Mouse (Mus musculus) neural tube, embryonic 15.5 days (tissue): ENCODE results near the gene Fam241b. TPM values are rescaled to one million over a fixed set of nuclear protein-coding genes. Genes with fewer than 3 reads are reported as not detected.

ENCODE experiments used
- ATAC-seq: fragments of 200-750 bp; cut with Nextera tagmentation; 2 replicates; pipeline ENCODE4 v1.8.0; 2017; ENCODE audit warnings: mild to moderate bottlenecking, moderate TSS enrichment, moderate library complexity; ENCODE audit not compliant: low FRiP score
- H3K27ac ChIP-seq: fragments of 300-500 bp; sonication (generic); replicated peaks from 2 replicates; pipeline ENCODE4 v1.5.1; 2015; ENCODE audit warnings: mild to moderate bottlenecking, inconsistent platforms
- H3K27me3 ChIP-seq: fragments of 300-500 bp; sonication (generic); replicated peaks from 2 replicates; pipeline ENCODE4 v1.6.1; 2015; ENCODE audit warnings: inconsistent platforms
- H3K36me3 ChIP-seq: fragments of 300-500 bp; sonication (generic); 2 replicates; pipeline ENCODE4 v1.6.1; 2015; ENCODE audit warnings: inconsistent platforms
- H3K4me1 ChIP-seq: fragments of 300-500 bp; sonication (generic); 2 replicates; pipeline ENCODE4 v1.6.1; 2015; ENCODE audit warnings: inconsistent platforms
- H3K4me2 ChIP-seq: fragments of 300-500 bp; sonication (generic); 2 replicates; pipeline ENCODE4 v1.6.1; 2015; ENCODE audit warnings: inconsistent platforms, mild to moderate bottlenecking, moderate library complexity
- H3K4me3 ChIP-seq: fragments of 300-500 bp; sonication (generic); replicated peaks from 2 replicates; pipeline ENCODE4 v1.5.1; 2015; ENCODE audit warnings: mild to moderate bottlenecking, inconsistent platforms
- H3K9ac ChIP-seq: fragments of 300-500 bp; sonication (generic); replicated peaks from 2 replicates; pipeline ENCODE4 v1.6.1; 2015; ENCODE audit warnings: mild to moderate bottlenecking, inconsistent platforms
- H3K9me3 ChIP-seq: fragments of 300-500 bp; sonication (generic); replicated peaks from 2 replicates; pipeline ENCODE4 v1.6.1; 2016; ENCODE audit warnings: inconsistent platforms
- WGBS: fragments of 180-500 bp; shearing (Covaris S2); methylation state at CpG from one replicate; pipeline ENCODE4 v1.1.7; 2015; ENCODE audit warnings: mixed read lengths; 5-methylcytosine and 5-hydroxymethylcytosine counted together
- polyA plus RNA-seq: library from polyadenylated mRNA; unstranded; fragments of >200 nt; fragmentation: Nextera tagmentation; extraction: Ambion mirVana; gene quantifications from 2 replicates; pipeline ENCODE4 v1.2.1, GENCODE M21; 2015

The Fam241b gene
- polyA plus RNA-seq, 1 experiment from 2014 or later, result 139 TPM

DNA sequence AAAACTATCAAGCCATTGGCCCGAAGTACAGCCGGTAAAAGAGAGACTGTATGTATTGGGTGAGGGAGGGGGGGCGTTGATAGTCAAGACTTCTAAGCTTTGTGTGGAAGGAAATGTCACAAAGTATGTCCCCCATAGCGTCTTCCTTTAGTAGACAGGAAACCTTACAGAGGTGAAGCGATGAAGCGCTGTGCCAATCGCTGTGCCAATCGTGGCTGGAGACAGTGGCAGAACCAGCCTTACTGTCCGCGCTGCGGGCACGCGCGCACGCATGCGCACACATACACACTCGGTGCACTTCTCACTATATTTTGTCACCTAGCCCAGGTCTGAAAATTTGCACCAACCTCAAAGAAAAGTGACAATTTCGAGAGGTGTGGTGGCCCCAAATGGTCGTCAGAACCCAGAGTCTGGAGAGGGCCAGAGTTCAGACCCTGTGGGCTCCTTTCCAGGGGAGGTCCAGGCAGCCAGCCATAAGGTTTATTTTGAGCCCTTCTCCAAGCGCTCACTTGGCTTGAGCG, 15.9 kb downstream of the Fam241b start:
- peaks cover 75% of the 10 kb centered on the region for H3K27me3 ChIP-seq
- no peak overlapping the region for H3K27ac ChIP-seq
- no peak overlapping the region for H3K9ac ChIP-seq
- H3K4me2 ChIP-seq, result peak overlapping the region; percentile 51
- no peak for ATAC-seq
- peak overlapping the region; percentile 18 for H3K4me3 ChIP-seq
- H3K9me3 ChIP-seq, result no peaks in the 10 kb centered on the region
- 36% methylated on average over 21 of the region's 21 CpGs for WGBS
- peaks cover 32% of the 10 kb centered on the region for H3K4me1 ChIP-seq
- no peaks in the 10 kb centered on the region for H3K36me3 ChIP-seq

DNA sequence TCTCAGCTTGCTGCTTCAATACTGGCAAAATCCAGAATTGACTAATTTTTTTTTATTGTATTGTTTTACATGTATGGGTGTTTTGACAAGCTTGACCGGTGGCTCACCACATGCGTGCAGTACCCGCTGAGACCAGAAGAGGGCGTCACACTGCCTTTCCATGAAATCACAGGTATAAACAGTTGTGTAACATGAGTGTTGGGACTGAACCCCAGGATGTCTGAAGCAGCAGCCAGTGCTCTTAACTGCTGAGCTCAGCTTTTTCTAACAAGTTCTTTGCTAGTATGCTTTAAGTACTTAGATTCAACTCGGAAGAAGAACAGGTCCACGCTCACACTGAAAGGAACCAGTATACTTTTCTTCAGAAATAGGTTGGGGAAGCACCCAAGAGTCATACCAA, 16.6 kb downstream of the Fam241b start:
- H3K4me3 ChIP-seq, result no peak overlapping the region
- WGBS, result 41% methylated on average over 6 of the region's 6 CpGs
- H3K27me3 ChIP-seq, result peaks cover 68% of the 10 kb centered on the region

DNA sequence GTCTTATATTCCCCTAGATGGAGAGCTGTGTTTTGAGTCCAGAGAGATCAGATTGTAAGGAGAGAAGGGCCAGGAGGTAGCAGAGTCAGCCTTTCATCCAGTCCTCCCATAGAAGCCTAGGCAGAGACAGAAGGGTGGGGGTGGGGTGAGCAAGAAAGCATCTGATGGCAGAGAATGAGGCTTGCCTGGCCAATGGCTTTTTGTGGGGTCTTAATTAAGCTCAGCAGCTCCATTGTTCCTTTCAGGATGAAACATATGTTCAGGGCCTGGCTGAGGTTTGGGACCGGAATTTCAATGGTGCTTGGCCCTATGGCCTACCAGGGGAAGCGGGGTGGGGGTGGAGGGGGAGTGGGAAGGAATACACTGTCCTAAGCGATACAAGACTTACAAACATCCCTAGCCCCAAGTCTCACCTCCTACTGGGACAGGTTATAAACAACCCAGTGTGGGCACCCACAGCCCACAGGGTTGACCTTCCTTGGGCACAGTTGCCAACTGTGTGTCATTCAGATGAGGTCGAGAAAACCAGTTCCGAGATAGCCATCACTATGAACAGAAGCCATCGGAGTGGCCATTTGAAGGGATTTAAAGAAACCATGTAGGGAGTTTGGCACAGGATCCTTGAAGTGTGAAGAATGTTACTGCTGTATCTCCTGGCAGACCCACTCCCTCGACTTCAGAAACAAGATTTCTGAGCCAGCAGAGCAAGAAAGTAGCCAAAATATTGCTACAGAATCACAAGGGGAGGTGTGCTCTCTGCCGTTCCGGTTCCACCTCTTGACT, 29.7 kb downstream of the Fam241b start:
- Histone ChIP-seq H3K4me2 (no peak overlapping the region), H3K27me3 (peaks cover 15% of the 10 kb centered on the region), H3K27ac (no peak overlapping the region), H3K36me3 (no peaks in the 10 kb centered on the region), H3K4me1 (peaks cover 19% of the 10 kb centered on the region), H3K9me3 (no peaks in the 10 kb centered on the region), H3K4me3 (no peak overlapping the region), H3K9ac (no peak overlapping the region)
- no peak for ATAC-seq
- WGBS, result 41% methylated on average over 9 of the region's 9 CpGs

More for the DNA sequence above, 16.6 kb downstream of the Fam241b start:
- no peak overlapping the region for H3K27ac ChIP-seq
- H3K4me2 ChIP-seq, result 0 out of 2 replicates have a peak overlapping the region, but pooled peaks have one; percentile 51
- H3K9me3 ChIP-seq, result no peaks in the 10 kb centered on the region
- H3K9ac ChIP-seq, result no peak overlapping the region
- no peaks in the 10 kb centered on the region for H3K36me3 ChIP-seq
- ATAC-seq, result no peak
- peaks cover 27% of the 10 kb centered on the region for H3K4me1 ChIP-seq

DNA sequence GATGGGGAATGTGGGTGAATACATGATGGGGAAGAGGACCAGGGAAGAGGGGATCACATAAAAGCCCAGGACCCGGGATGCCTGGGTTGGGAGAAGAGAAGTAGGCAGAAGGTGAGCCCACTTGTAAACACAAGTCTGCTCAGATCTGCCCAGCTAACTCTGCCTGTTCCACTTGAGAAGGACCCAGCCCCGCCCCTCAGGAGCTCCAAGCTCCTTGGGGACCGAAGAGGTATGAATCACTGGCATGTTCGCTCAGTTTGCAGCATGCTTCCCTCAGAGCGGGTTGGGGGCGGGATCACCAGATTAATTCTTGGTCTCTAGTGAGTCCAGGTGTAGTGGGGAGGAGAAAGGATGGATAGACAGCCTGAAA, 32.5 kb downstream of the Fam241b start:
- Histone ChIP-seq H3K4me2 (peak overlapping the region; percentile 87), H3K27me3 (peaks cover 17% of the 10 kb centered on the region), H3K4me1 (peaks cover 20% of the 10 kb centered on the region), H3K9ac (peak overlapping the region; percentile 59), H3K36me3 (peaks cover 4% of the 10 kb centered on the region; the same call in 1 of the 2 replicates), H3K27ac (0 out of 2 replicates have a peak overlapping the region, but pooled peaks have one; percentile 10), H3K9me3 (no peaks in the 10 kb centered on the region), H3K4me3 (peak overlapping the region; percentile 49)
- 43% methylated on average over 6 of the region's 6 CpGs for WGBS
- ATAC-seq, result peak; percentile 40; the same call in 1 of the 2 replicates

DNA sequence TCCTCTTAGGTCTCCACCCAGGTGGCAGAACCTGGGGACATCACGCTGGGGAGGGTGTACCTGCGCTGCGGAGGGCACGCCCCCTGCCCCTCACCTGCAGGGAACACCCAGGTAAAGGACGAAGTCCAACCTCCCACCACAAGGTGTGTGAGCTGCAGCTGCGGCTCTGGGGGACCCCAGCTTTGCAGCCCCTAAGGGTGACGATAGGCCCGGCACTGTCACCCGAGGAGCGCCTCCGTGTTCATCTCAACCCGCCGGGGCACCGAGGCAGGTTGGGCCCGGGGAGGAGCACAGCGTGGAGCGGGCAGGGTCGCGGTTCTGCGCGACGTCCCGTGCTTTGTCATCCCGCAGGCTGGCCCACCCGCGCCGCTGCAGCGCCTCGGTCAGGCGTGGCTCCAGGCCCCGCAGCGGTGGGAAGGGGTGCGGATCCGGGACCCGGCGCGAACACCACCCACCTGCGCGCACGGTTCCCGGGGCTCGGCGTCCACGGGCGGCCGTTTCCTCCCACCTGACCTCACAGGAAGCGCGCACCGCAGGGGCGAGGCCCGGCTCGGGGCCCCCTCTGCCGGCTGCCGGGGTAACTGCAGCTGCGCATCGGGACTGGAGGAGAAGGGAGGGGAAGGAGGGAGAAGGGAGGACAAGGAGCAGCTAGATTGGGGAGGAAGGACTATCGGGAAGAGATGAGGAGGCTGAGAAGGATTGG, 33.1 kb downstream of the Fam241b start:
- Histone ChIP-seq H3K36me3 (peaks cover 4% of the 10 kb centered on the region; the same call in 1 of the 2 replicates), H3K9me3 (no peaks in the 10 kb centered on the region), H3K27ac (0 out of 2 replicates have a peak overlapping the region, but pooled peaks have one; percentile 10), H3K4me3 (peak overlapping the region; percentile 49), H3K4me2 (peak overlapping the region; percentile 87), H3K27me3 (peaks cover 17% of the 10 kb centered on the region), H3K9ac (peak overlapping the region; percentile 59), H3K4me1 (peaks cover 20% of the 10 kb centered on the region)
- under 1% methylated on average over 57 of the region's 57 CpGs for WGBS
- peak; percentile 90 for ATAC-seq

DNA sequence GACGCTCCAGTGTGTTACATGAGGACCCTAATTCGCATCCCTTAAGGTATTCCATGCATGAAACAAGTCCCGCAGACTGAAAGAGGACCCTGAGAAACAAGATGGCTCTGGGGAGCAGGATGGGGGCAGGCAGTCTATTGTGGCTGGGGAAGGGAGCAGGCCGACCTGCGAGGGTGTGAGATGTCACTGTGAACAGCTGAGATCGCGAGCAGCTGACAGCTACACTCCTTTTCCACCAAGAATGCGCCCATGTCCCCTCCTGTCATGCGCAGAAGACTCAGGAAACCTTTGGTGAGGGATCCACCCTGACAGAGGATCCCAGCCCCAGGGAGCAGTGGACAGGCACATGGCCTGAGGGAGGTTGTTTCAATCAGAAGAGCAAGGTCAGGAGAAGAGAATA, 36.7 kb downstream of the Fam241b start:
- H3K4me2 ChIP-seq, result no peak overlapping the region
- H3K9ac ChIP-seq, result no peak overlapping the region
- H3K27ac ChIP-seq, result no peak overlapping the region
- 63% methylated on average over 9 of the region's 9 CpGs for WGBS
- H3K27me3 ChIP-seq, result peaks cover 27% of the 10 kb centered on the region
- peaks cover 20% of the 10 kb centered on the region for H3K4me1 ChIP-seq
- no peak for ATAC-seq
- no peaks in the 10 kb centered on the region for H3K9me3 ChIP-seq
- H3K36me3 ChIP-seq, result peaks cover 4% of the 10 kb centered on the region; the same call in 1 of the 2 replicates
- H3K4me3 ChIP-seq, result no peak overlapping the region

DNA sequence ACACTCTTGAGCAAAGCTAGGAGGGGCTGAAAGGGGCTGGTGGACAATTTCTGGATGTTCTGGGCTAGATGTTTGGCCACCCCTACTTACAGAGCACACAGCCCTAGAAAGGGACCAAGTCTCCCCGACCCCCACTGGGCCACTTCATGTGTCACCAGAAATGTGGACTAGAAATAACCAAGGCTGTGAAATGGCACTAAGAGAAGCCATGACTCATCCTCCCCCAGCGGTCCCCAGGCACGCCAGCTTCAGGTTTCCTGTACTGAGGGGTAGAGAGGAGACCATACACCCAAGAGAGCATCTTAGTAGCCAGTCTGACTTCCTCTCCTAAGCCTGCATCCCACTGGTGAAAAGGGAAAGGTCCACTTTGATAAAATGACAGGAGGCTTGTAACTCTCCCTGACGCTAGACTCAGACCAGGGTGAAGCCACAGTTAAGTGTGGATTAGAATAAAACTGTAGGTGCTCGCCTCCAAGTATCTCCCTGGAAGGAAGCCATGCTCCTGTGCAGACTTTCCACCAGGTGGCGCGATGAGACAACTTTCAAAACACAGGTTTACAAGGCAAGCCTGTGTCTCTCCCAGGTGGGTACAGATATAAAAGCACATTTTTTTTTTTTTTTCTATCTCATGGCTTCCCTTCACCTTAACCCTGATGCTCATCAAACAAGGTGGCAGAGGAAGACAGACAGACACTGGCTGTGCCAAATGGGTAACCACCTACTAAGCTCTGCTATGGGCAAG, 38.7 kb downstream of the Fam241b start:
- Histone ChIP-seq H3K36me3 (peaks cover 4% of the 10 kb centered on the region; the same call in 1 of the 2 replicates), H3K4me1 (peaks cover 31% of the 10 kb centered on the region), H3K27ac (no peak overlapping the region), H3K27me3 (peaks cover 22% of the 10 kb centered on the region), H3K4me2 (no peak overlapping the region), H3K9ac (no peak overlapping the region), H3K9me3 (no peaks in the 10 kb centered on the region), H3K4me3 (no peak overlapping the region)
- no peak for ATAC-seq
- 34% methylated on average over 7 of the region's 7 CpGs for WGBS

DNA sequence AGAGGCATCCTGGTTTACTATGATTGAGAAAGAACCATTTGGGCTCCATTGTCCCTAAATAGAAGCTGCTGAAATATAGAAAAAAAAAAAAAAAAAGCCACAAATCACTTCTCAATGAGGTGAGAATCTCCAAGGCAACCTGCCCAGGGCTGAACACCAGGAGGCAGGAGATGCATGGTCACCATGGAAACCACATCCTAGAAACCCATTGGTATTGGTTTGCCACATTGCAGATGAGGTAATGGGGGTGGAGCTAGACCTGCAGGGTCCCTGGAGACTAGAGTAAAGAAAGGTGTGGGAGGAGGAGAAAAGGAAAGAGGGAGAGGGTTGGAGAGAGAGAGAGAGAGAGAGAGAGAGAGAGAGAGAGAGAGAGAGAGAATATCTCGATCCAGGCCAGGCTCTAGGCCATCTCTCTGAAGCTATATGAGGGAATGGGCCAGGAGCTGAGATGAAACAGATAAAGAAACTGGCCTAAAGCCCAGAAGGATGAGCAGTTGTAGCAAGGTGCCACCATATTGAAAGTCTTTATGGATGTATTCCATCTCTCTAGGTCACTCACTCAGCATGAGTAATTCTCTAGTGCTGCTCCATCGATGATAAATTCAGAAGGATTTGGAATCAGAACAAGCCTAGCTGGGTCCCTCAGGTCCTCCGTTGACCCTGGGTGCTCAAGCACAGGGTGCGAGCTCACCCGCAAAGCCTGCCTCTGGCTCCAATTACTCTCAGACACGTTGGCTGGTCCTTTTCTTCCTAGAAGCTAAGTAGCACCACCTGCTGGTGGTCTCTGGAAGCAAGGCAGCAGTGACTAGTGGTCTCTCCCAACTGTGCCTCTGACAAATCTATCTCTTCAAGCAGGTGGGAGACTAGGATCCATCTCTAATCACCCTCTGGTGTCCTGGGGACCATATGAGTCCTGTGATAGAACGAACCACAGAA, 41.9 kb downstream of the Fam241b start:
- H3K9me3 ChIP-seq, result no peaks in the 10 kb centered on the region
- H3K27ac ChIP-seq, result peak overlapping the region; percentile 87
- no peak overlapping the region for H3K9ac ChIP-seq
- peaks cover 15% of the 10 kb centered on the region; the same call in 1 of the 2 replicates for H3K27me3 ChIP-seq
- no peaks in the 10 kb centered on the region for H3K36me3 ChIP-seq
- 6% methylated on average over 7 of the region's 7 CpGs for WGBS
- H3K4me3 ChIP-seq, result no peak overlapping the region
- ATAC-seq, result peak; percentile 88
- peaks cover 25% of the 10 kb centered on the region for H3K4me1 ChIP-seq
- H3K4me2 ChIP-seq, result peak overlapping the region; percentile 13; the same call in 1 of the 2 replicates

DNA sequence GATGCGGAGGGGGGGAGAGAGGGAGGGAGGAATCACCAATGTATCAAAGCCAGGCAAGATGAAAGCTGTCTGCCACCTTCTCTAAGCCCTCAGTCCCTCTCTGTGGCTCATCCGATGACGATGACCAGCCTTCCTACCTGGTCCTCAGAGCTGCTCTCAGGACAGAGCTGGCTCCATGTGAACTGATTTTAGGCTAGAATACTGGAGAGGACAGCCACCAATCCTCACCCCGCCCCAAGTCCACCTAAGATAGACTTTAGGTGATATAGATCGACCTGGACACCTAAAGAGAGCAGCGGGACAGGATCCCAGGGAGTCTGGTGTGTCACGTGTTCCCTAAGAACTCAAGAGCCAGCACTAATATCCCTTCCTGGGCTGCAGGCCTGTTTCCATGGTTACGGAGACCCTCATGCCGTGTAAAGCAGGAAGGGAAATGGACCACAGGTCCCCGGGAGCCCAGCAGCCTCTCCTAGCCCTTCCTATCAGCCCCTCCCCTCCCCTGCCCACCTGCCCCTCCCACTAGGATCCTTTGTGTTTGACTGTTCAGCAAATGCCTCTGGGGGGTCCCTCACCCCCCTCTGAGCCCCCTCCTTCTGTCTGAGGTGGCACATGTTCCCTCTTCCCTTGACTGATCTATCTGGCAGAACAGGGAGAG, 43.8 kb downstream of the Fam241b start:
- H3K27ac ChIP-seq, result peak overlapping the region; percentile 87
- peaks cover 25% of the 10 kb centered on the region for H3K4me1 ChIP-seq
- no peaks in the 10 kb centered on the region for H3K36me3 ChIP-seq
- H3K9ac ChIP-seq, result no peak overlapping the region
- peak; percentile 75 for ATAC-seq
- H3K27me3 ChIP-seq, result peaks cover 15% of the 10 kb centered on the region; the same call in 1 of the 2 replicates
- H3K4me2 ChIP-seq, result no peak overlapping the region
- no peaks in the 10 kb centered on the region for H3K9me3 ChIP-seq
- no peak overlapping the region for H3K4me3 ChIP-seq
- 35% methylated on average over 10 of the region's 10 CpGs for WGBS

DNA sequence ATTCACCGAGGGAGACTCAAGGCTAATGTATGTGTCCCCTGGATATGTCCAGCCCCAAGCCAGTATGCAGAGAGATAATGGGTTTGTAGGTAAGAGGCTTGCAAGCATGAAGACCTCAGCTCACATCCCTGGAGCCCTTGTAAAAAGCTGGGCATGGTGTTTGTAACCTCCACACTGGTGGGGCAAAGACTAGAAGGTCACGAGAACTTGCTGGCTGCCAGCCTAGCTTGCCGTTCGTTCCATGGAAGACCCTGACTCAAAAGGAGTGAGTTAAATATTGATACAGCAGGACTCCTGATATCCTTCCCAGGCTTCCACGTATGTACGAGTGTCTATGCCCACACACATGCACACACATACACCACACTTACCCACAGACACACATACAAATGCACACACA, 49.3 kb downstream of the Fam241b start:
- ATAC-seq, result no peak
- no peak overlapping the region for H3K4me2 ChIP-seq
- no peak overlapping the region for H3K4me3 ChIP-seq
- H3K4me1 ChIP-seq, result no peaks in the 10 kb centered on the region
- no peaks in the 10 kb centered on the region for H3K9me3 ChIP-seq
- no peaks in the 10 kb centered on the region for H3K27me3 ChIP-seq
- no peak overlapping the region for H3K27ac ChIP-seq
- no peaks in the 10 kb centered on the region for H3K36me3 ChIP-seq
- H3K9ac ChIP-seq, result no peak overlapping the region
- 88% methylated on average over 6 of the region's 6 CpGs for WGBS
